Mouse (Mus musculus): ENCODE measurements around the gene Nelfe.
"Not testable (repeated sequence)": the region's sequence is repeated elsewhere in the genome, so short reads cannot be mapped to it uniquely, and the experiment has no call there.

The Nelfe gene

GRCm38 (mm10) chr17:34849722-34850516, at the start of gene Nelfe, which contains the start of gene Skiv2l:
Gene Nelfe (plus strand): TSS chr17:34850391.
Gene Skiv2l (minus strand): TSS chr17:34850210.
- DNase-seq (ENCODE audit: low spot score in 2 of 2), result peak; percentile 94 to 97

GRCm38 (mm10) chr17:34800781-34801305, 49.3 kb upstream of the Nelfe start:
- not testable (repeated sequence) for DNase-seq (ENCODE audit: low spot score in 2 of 2)

- not testable (repeated sequence) for DNase-seq (ENCODE audit: low spot score in 2 of 2)
Measured at GRCm38 (mm10) chr17:34802756-34803155, 47.4 kb upstream of the Nelfe start.

GRCm38 (mm10) chr17:34803367-34803766, 46.8 kb upstream of the Nelfe start:
- not testable (repeated sequence) for DNase-seq (ENCODE audit: low spot score in 2 of 2)

- not testable (repeated sequence) for DNase-seq (ENCODE audit: low spot score in 2 of 2)
Measured at GRCm38 (mm10) chr17:34804301-34804700, 45.9 kb upstream of the Nelfe start, which contains the start of gene Cyp21a1. Gene Cyp21a1 (minus strand): TSS chr17:34804561.

- DNase-seq (ENCODE audit: low spot score in 2 of 2), result no peak
Measured at GRCm38 (mm10) chr17:34804871-34805562, 45.2 kb upstream of the Nelfe start.

GRCm38 (mm10) chr17:34807176-34807575, 43.0 kb upstream of the Nelfe start:
- DNase-seq (ENCODE audit: low spot score in 2 of 2), result no peak

GRCm38 (mm10) chr17:34808599-34809205, 41.5 kb upstream of the Nelfe start:
- DNase-seq (ENCODE audit: low spot score in 2 of 2), result no peak

- DNase-seq (ENCODE audit: low spot score in 2 of 2), result not testable (repeated sequence)
Measured at GRCm38 (mm10) chr17:34810411-34810810, 39.8 kb upstream of the Nelfe start.

GRCm38 (mm10) chr17:34810811-34811210, 39.4 kb upstream of the Nelfe start:
- not testable (repeated sequence) for DNase-seq (ENCODE audit: low spot score in 2 of 2)

- DNase-seq (ENCODE audit: low spot score in 2 of 2), result no peak
Measured at GRCm38 (mm10) chr17:34811275-34811674, 38.9 kb upstream of the Nelfe start.

- not testable (repeated sequence) for DNase-seq (ENCODE audit: low spot score in 2 of 2)
Measured at GRCm38 (mm10) chr17:34813747-34814146, 36.4 kb upstream of the Nelfe start.

- no peak for DNase-seq (ENCODE audit: low spot score in 2 of 2)
Measured at GRCm38 (mm10) chr17:34814818-34815370, 35.3 kb upstream of the Nelfe start.

- DNase-seq (ENCODE audit: low spot score in 2 of 2), result not testable (repeated sequence)
Measured at GRCm38 (mm10) chr17:34830776-34831175, 19.4 kb upstream of the Nelfe start.

GRCm38 (mm10) chr17:34836155-34836855, 13.9 kb upstream of the Nelfe start:
- no peak for DNase-seq (ENCODE audit: low spot score in 2 of 2)

- DNase-seq (ENCODE audit: low spot score in 2 of 2), result peak; percentile 95 to 97
Measured at GRCm38 (mm10) chr17:34836856-34837221, 13.4 kb upstream of the Nelfe start, which contains the start of the genes Stk19 and Dxo. Gene Stk19 (minus strand): TSS chr17:34836945. Gene Dxo (plus strand): TSS chr17:34837019.

- DNase-seq (ENCODE audit: low spot score in 2 of 2), result no peak
Measured at GRCm38 (mm10) chr17:34837464-34838324, 12.5 kb upstream of the Nelfe start.

- no peak for DNase-seq (ENCODE audit: low spot score in 2 of 2)
Measured at GRCm38 (mm10) chr17:34838785-34839184, 11.4 kb upstream of the Nelfe start.

GRCm38 (mm10) chr17:34840736-34841307, 9.4 kb upstream of the Nelfe start:
- no peak for DNase-seq (ENCODE audit: low spot score in 2 of 2)

- no peak for DNase-seq (ENCODE audit: low spot score in 2 of 2)
Measured at GRCm38 (mm10) chr17:34844884-34845283, 5.3 kb upstream of the Nelfe start.
